24 mouse cellular contexts compared by ENCODE assay signal in the genomic region with DNA sequence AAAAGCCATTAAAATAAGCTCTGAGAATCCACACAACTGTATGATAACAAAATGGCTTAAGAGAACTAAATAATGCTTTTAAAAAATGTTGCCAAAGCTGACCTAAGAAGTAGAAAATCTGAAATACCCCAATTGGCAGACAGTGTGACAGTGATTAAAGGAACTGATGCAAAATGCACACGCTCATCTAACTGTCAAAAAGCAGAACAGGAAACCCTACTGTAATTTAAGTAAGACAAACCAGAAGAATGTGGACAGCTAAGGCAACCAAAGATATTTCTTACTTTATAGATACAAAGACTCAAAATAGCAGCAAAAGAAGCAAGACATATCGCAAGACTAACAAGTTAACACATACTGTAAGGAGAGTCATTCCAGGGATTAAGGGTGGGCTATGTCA.
DNase-seq lines count a peak whose midpoint lies in the region; ATAC-seq lines count a peak whose summit lies in the region.
"Had no signal": no experiment of that assay in that cellular context is flagged by ENCODE, and none has a peak within 500 bp of the region (broad histone marks: within the 10 kb centered on the region; RNA-seq: fewer than 3 reads in every experiment).

No protein-coding gene starts in this region.

- H3K4me1 ChIP-seq in midbrain, embryonic 16.5 days (ENCODE audit: control insufficient read depth, insufficient read depth, low read length), result no peaks in the 10 kb centered on the region
- H3K4me1 ChIP-seq: forebrain, embryonic 13.5 days; hindbrain, embryonic 13.5 days had no signal

- 0 out of 2 replicates have a peak, but pooled peaks cover 2% of the 10 kb centered on the region for H3K36me3 ChIP-seq in splenic B cell, adult 2 months (ENCODE audit: control insufficient read depth, insufficient read depth, low read length, poor library complexity, severe bottlenecking)
- 0 out of 2 replicates have a peak, but pooled peaks cover 3% of the 10 kb centered on the region for H3K36me3 ChIP-seq in midbrain, embryonic 16.5 days (ENCODE audit: control insufficient read depth, insufficient read depth, low read length)

- peak; percentile 19 to 27 for DNase-seq in spleen, postnatal 36 days (ENCODE audit: low spot score in 2 of 2)
- DNase-seq in spleen, postnatal 10 days (ENCODE audit: low spot score in 2 of 2), result no peak
- peak; percentile 39 for DNase-seq in splenic B cell, adult 2 months (ENCODE audit: low read depth, low spot score)
- DNase-seq in cerebellum, postnatal 4 days (ENCODE audit: low spot score in 2 of 2), result no peak
- DNase-seq in lung, postnatal 14 days, result no peak
- DNase-seq: adrenal gland, postnatal 10 days; B cell, adult 2 months; cerebellum, adult 11-12 months; cerebellum, adult 9-10 months; cerebellum, postnatal 25 days; gastrocnemius, adult 2 months; gastrocnemius, postnatal 25 days; heart, adult 18-20 months; heart, postnatal 14 days had no signal

- no peak overlapping the region for H3K4me2 ChIP-seq in midbrain, embryonic 16.5 days (ENCODE audit: low read length)
- H3K4me2 ChIP-seq: forebrain, embryonic 13.5 days; hindbrain, embryonic 13.5 days had no signal

- ATAC-seq in common myeloid progenitor, adult 5-6 weeks (replicated peaks; ENCODE audit: low read depth, poor library complexity, severe bottlenecking), result peak; percentile 78
- ATAC-seq in megakaryocyte, adult 5-6 weeks (ENCODE audit: poor library complexity, severe bottlenecking), result peak; percentile 82
- no peak for ATAC-seq in midbrain, embryonic 16.5 days
- ATAC-seq: CD4-positive, CD25-positive, alpha-beta regulatory T cell, adult 4 months; forebrain, embryonic 13.5 days; hindbrain, postnatal 0 days had no signal

- H3K9me3 ChIP-seq in midbrain, embryonic 16.5 days (replicated peaks; ENCODE audit: control insufficient read depth, low read length, poor library complexity, severe bottlenecking), result no peaks in the 10 kb centered on the region
- H3K9me3 ChIP-seq: embryonic facial prominence, embryonic 10.5 days; forebrain, embryonic 13.5 days; G1E; heart, embryonic 10.5 days; hindbrain, embryonic 13.5 days had no signal

- H3K9ac ChIP-seq in midbrain, embryonic 16.5 days (ENCODE audit: low read depth, low read length), result no peak overlapping the region
- H3K9ac ChIP-seq: forebrain, embryonic 13.5 days; hindbrain, embryonic 13.5 days had no signal

- no peak overlapping the region for H3K27ac ChIP-seq in midbrain, embryonic 16.5 days (ENCODE audit: low read length)
- H3K27ac ChIP-seq: embryonic facial prominence, embryonic 10.5 days; forebrain, embryonic 13.5 days; heart, embryonic 10.5 days; hindbrain, embryonic 13.5 days; hindbrain, postnatal 0 days had no signal

- no peaks in the 10 kb centered on the region for H3K27me3 ChIP-seq in splenic B cell, adult 2 months (ENCODE audit: control insufficient read depth, insufficient read depth, low read length, poor library complexity, severe bottlenecking)
- no peaks in the 10 kb centered on the region for H3K27me3 ChIP-seq in midbrain, embryonic 16.5 days (ENCODE audit: control insufficient read depth, insufficient read depth, low read depth, low read length)
- H3K27me3 ChIP-seq: forebrain, embryonic 13.5 days; hindbrain, embryonic 13.5 days had no signal

- 96% methylated on average over 2 of the region's 2 CpGs for WGBS in midbrain, embryonic 16.5 days

- H3K4me3 ChIP-seq in midbrain, embryonic 16.5 days (ENCODE audit: low read depth, low read length), result no peak overlapping the region
- H3K4me3 ChIP-seq: embryonic facial prominence, embryonic 10.5 days; forebrain, embryonic 13.5 days; gastrocnemius, adult 2 months; heart, embryonic 10.5 days; hindbrain, embryonic 13.5 days had no signal

Comparison
In these comparisons a context has a peak if more than half of its experiments do, and no peak if none do; other contexts are left out.
1. DNase-seq: peak in spleen, postnatal 36 days (2 of 2) and splenic B cell, adult 2 months (single experiment); none in spleen, postnatal 10 days (0 of 2), cerebellum, postnatal 4 days (0 of 2) and lung, postnatal 14 days (single experiment).